Mouse (Mus musculus) lung, embryonic 14.5 days (tissue): ENCODE results near the gene Pagr1a. TPM values are rescaled to one million over a fixed set of nuclear protein-coding genes. Genes with fewer than 3 reads are reported as not detected.
A peak's percentile ranks its signal among the peaks of the same experiment; 100 is the strongest.

Source experiments
- ATAC-seq: fragments of 200-750 bp; cut with Nextera tagmentation; 2 replicates; pipeline ENCODE4 v1.8.0; 2017; ENCODE audit warnings: mild to moderate bottlenecking, moderate TSS enrichment, moderate library complexity; ENCODE audit not compliant: insufficient read depth
- DNase-seq: peaks from one replicate; pipeline ENCODE4 v3.0.0-alpha.2; 2015
- H3K27ac ChIP-seq: fragments of 300-500 bp; sonication (generic); 2 replicates; pipeline ENCODE4 v1.5.1; 2014; ENCODE audit warnings: low read depth, mild to moderate bottlenecking, moderate library complexity
- H3K27me3 ChIP-seq: fragments of 300-500 bp; sonication (generic); 2 replicates; pipeline ENCODE4 v1.6.1; 2014; ENCODE audit warnings: low read length, control low read depth; ENCODE audit not compliant: insufficient read depth
- H3K36me3 ChIP-seq: fragments of 300-500 bp; sonication (generic); 2 replicates; pipeline ENCODE4 v1.6.1; 2014; ENCODE audit warnings: control low read depth; ENCODE audit not compliant: insufficient read depth
- H3K4me1 ChIP-seq: fragments of 300-500 bp; sonication (generic); 2 replicates; pipeline ENCODE4 v1.6.1; 2014; ENCODE audit warnings: antibody characterized with exemption, control low read depth; ENCODE audit not compliant: insufficient read depth
- H3K4me2 ChIP-seq: fragments of 300-500 bp; sonication (generic); 2 replicates; pipeline ENCODE4 v1.6.1; 2014; ENCODE audit warnings: mild to moderate bottlenecking
- H3K4me3 ChIP-seq: fragments of 300-500 bp; sonication (generic); 2 replicates; pipeline ENCODE4 v1.5.1; 2014; ENCODE audit warnings: low read depth, low read length
- H3K9ac ChIP-seq: fragments of 300-500 bp; sonication (generic); 2 replicates; pipeline ENCODE4 v1.6.1; 2014
- H3K9me3 ChIP-seq: fragments of 300-500 bp; sonication (generic); 2 replicates; pipeline ENCODE4 v1.6.1; 2016; ENCODE audit warnings: low read depth, low read length, control low read depth
- CTCF ChIP-seq: IDR thresholded peaks from 2 replicates; pipeline ENCODE4 v1.5.1; 2016; ENCODE audit warnings: antibody characterized with exemption, low read depth
- WGBS: fragments of 180-500 bp; shearing (Covaris S2); extraction: QIAGEN DNeasy Blood & Tissue Kit; methylation state at CpG from one replicate; pipeline ENCODE4 v1.1.7; 2014; 5-methylcytosine and 5-hydroxymethylcytosine counted together
- polyA plus RNA-seq: library from polyadenylated mRNA; unstranded; fragments of >200 nt; fragmentation: Nextera tagmentation; extraction: Ambion mirVana; gene quantifications from 2 replicates; pipeline ENCODE4 v1.2.1, GENCODE M21; 2014

Pagr1a gene
- polyA plus RNA-seq, 1 experiment from 2014 or later = 44.5 TPM

- peaks cover 20% of the 10 kb centered on the region for H3K4me1 ChIP-seq
- H3K9ac ChIP-seq = peak overlapping the region; percentile 50
- ATAC-seq (no peak), DNase-seq (no peak)
- no peaks in the 10 kb centered on the region for H3K27me3 ChIP-seq
- peaks cover 45% of the 10 kb centered on the region for H3K36me3 ChIP-seq
- peak overlapping the region; percentile 74 for H3K4me2 ChIP-seq
- H3K4me3 ChIP-seq = peak overlapping the region; percentile 50
- 28% methylated on average over 5 of the region's 5 CpGs for WGBS
- no peaks in the 10 kb centered on the region for H3K9me3 ChIP-seq
- peak overlapping the region; percentile 67; the same call in 1 of the 2 replicates for H3K27ac ChIP-seq
- TF ChIP-seq CTCF = no peak
These were observed 3.3 kb upstream of the Pagr1a start for GRCm38 (mm10) chr7:127020491-127020890.

DNA sequence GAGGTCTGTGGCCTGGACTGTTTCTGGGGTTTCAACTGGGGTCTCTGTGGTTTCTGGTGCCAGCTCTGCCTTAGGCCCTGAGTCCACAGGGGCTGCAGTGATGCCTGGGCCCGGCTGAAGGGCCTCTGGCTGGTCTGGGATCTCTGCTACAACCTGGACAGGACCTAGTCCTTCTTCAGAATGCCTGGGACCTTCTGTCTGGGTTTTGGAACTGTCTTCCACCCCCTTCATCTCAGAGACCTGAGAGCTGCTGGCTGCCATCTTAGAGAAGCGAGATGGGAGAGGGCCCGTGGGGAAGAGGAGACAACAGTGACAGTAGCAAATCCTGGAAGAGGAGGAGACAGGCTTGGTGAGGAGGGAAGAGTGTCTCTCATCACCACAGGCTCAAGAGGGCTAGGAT lies 2.9 kb upstream of the Pagr1a start:
- DNase-seq (no peak), ATAC-seq (no peak)
- Histone ChIP-seq H3K27me3 (no peaks in the 10 kb centered on the region), H3K4me3 (peak overlapping the region; percentile 50), H3K36me3 (peaks cover 49% of the 10 kb centered on the region), H3K9me3 (no peaks in the 10 kb centered on the region), H3K4me1 (peaks cover 21% of the 10 kb centered on the region), H3K9ac (peak overlapping the region; percentile 50; the same call in 1 of the 2 replicates), H3K4me2 (peak overlapping the region; percentile 74), H3K27ac (peak overlapping the region; percentile 67; the same call in 1 of the 2 replicates)
- TF ChIP-seq CTCF = no peak
- WGBS = 51% methylated on average over 3 of the region's 3 CpGs

- WGBS = 73% methylated on average over 14 of the region's 14 CpGs
- no peak for ATAC-seq
- Histone ChIP-seq H3K27ac (peak overlapping the region; percentile 67; the same call in 1 of the 2 replicates), H3K9ac (peak overlapping the region; percentile 50; the same call in 1 of the 2 replicates), H3K9me3 (no peaks in the 10 kb centered on the region), H3K27me3 (no peaks in the 10 kb centered on the region), H3K36me3 (peaks cover 52% of the 10 kb centered on the region), H3K4me2 (peak overlapping the region; percentile 74), H3K4me3 (peak overlapping the region; percentile 50), H3K4me1 (peaks cover 21% of the 10 kb centered on the region)
- no peak for TF ChIP-seq CTCF
- no peak for DNase-seq
These were observed 2.3 kb upstream of the Pagr1a start for GRCm38 (mm10) chr7:127019306-127019960.

- no peak for ATAC-seq
These were observed 1.5 kb upstream of the Pagr1a start for GRCm38 (mm10) chr7:127018416-127019305.

GRCm38 (mm10) chr7:127017950-127018345 lies 796 bp upstream of the Pagr1a start:
- H3K4me2 ChIP-seq = peak overlapping the region; percentile 87
- DNase-seq (no peak), ATAC-seq (no peak)
- H3K27ac ChIP-seq = peak overlapping the region; percentile 79
- peaks cover 9% of the 10 kb centered on the region for H3K4me1 ChIP-seq
- H3K9ac ChIP-seq = peak overlapping the region; percentile 41
- no peaks in the 10 kb centered on the region for H3K9me3 ChIP-seq
- TF ChIP-seq CTCF = no peak
- 0 out of 2 replicates have a peak overlapping the region, but pooled peaks have one; percentile 73 for H3K4me3 ChIP-seq
- WGBS = 21% methylated on average over 6 of the region's 6 CpGs
- peaks cover 49% of the 10 kb centered on the region for H3K36me3 ChIP-seq
- H3K27me3 ChIP-seq = no peaks in the 10 kb centered on the region

More at GRCm38 (mm10) chr7:127018416-127019305, 1.5 kb upstream of the Pagr1a start:
- Histone ChIP-seq H3K27ac (peak overlapping the region; percentile 79; the same call in 1 of the 2 replicates), H3K27me3 (no peaks in the 10 kb centered on the region), H3K4me2 (peak overlapping the region; percentile 87; the same call in 1 of the 2 replicates), H3K36me3 (peaks cover 49% of the 10 kb centered on the region), H3K4me1 (peaks cover 15% of the 10 kb centered on the region), H3K9me3 (no peaks in the 10 kb centered on the region), H3K4me3 (no peak overlapping the region), H3K9ac (peak overlapping the region; percentile 41; the same call in 1 of the 2 replicates)
- DNase-seq = no peak
- 58% methylated on average over 15 of the region's 15 CpGs for WGBS
- TF ChIP-seq CTCF = no peak

- Histone ChIP-seq H3K36me3 (peaks cover 47% of the 10 kb centered on the region), H3K4me3 (peak overlapping the region; percentile 73), H3K4me2 (peak overlapping the region; percentile 87), H3K4me1 (peaks cover 5% of the 10 kb centered on the region), H3K27me3 (no peaks in the 10 kb centered on the region), H3K9me3 (no peaks in the 10 kb centered on the region), H3K27ac (peak overlapping the region; percentile 97), H3K9ac (peak overlapping the region; percentile 88)
- DNase-seq (no peak), ATAC-seq (peak; percentile 36)
- TF ChIP-seq CTCF = no peak
- WGBS = 2% methylated on average over 20 of the region's 22 CpGs
These were observed 640 bp downstream of the Pagr1a start for GRCm38 (mm10) chr7:127016486-127016938.

- TF ChIP-seq CTCF = no peak
- H3K4me3 ChIP-seq = peak within 1 kb of the TSS; percentile 73
- no peaks in the 10 kb centered on the region for H3K27me3 ChIP-seq
- peak within 1 kb of the TSS; percentile 87 for H3K4me2 ChIP-seq
- ATAC-seq = no peak
- peaks cover 5% of the 10 kb centered on the region for H3K4me1 ChIP-seq
- peak within 1 kb of the TSS; percentile 97 for H3K27ac ChIP-seq
- no peak for DNase-seq
- H3K9me3 ChIP-seq = no peaks in the 10 kb centered on the region
- H3K36me3 ChIP-seq = peaks cover 47% of the 10 kb centered on the region
- peak within 1 kb of the TSS; percentile 88 for H3K9ac ChIP-seq
These were observed 869 bp downstream of the Pagr1a start, which contains the start of gene Pagr1b for GRCm38 (mm10) chr7:127016481-127016485. Gene Pagr1b (minus strand): TSS chr7:127016484.
